Mouse (Mus musculus): ENCODE results near the gene Pou6f1.
"Not testable (repeated sequence)": the region's sequence is repeated elsewhere in the genome, so short reads cannot be mapped to it uniquely, and the experiment has no call there.

The Pou6f1 gene

GRCm38 (mm10) chr15:100599276-100600046 lies at the start of gene Pou6f1:
Gene Pou6f1, minus strand, starts transcription at chr15:100599984.
- peak; percentile 40 for DNase-seq (ENCODE audit: low spot score)

- DNase-seq (ENCODE audit: low spot score): no peak
These were observed 46.4 kb upstream of the Pou6f1 start for GRCm38 (mm10) chr15:100646161-100646560.

GRCm38 (mm10) chr15:100642451-100642850 lies 42.7 kb upstream of the Pou6f1 start:
- DNase-seq (ENCODE audit: low spot score): no peak

GRCm38 (mm10) chr15:100641226-100641810 lies 41.5 kb upstream of the Pou6f1 start:
- no peak for DNase-seq (ENCODE audit: low spot score)

GRCm38 (mm10) chr15:100639972-100640750 lies 40.4 kb upstream of the Pou6f1 start:
- no peak for DNase-seq (ENCODE audit: low spot score)

GRCm38 (mm10) chr15:100637661-100638060 lies 37.9 kb upstream of the Pou6f1 start:
- no peak for DNase-seq (ENCODE audit: low spot score)

DNA sequence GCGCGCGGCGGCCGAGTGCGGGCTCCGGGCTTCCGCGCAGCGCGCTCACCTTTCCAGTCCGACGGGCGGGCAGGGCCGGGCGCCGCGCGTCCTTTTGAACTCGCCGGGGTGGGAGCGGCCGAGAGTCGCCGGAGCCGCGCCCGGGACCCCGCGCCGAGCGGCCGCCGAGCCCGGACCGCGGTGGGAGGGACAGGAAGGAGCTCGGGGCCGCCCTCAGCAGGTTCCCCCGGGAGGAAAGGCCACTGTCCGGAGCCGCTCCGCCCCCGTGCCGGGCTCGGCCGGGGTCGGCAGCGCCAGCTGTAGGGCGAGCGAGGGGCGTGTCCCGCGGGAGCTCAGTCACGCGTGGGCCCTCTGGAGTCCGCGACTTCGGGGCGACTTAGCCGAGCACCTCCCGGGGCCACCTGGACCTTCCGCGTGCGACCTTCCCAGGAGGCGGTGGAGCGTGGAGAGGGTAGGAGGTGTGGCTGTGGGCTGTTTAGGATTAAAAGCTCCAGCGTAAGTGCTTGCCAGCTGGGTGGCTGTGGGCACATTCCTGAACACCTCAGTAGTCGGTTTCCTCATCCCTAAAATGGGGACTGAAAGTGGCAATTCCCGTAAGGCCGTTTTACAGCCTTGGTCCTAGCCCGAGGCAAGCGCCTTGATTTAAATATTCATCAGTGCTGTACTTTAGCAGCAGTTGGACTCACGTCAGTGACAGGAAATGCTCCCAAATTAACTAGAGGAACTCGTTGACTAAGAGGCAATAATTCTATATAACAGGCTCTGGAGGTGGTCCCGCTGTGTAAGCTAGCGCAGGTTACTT lies 37.1 kb upstream of the Pou6f1 start, which contains the start of gene Smagp:
TSS of gene Smagp (minus strand) at position 241 of the 802 bp plus-strand sequence.
- no peak for DNase-seq (ENCODE audit: low spot score)

DNA sequence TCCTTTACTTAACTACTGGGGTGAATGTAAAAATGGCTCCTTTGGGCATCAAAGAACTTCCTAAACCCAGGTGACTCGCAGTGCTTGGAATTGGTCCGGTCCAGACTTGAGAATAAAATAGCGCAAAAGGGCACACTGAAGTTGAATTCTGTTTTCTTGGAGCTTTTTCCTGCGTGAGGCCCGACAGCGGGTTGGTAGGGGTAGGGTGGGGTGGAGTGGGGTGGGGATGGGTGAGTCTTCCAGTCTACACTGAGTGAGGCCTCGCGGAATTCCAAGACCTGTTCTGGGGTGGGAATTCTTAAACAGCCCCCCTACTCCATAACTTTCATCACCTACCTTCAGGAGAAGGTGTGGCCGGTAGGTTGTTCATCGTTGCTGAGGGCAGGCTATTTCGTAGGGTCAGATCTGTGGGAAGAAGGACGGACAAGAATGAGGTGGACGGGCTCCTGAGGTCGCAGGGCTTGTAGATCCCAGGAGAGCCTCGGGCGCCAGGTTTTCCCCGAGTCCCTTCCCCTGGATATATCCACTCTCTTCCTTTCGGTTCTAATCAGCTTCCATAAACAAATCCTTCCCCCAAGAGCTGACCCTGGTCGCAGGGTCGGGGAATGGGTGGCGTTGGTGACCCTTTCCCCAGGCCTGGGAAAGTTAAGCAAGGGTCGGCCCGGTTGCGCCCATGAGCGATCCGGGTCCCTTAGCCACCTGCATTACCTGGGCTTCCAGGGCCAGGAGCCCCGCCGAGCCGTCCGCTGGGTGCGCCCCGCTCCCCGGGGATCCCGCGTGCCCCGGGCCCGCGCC lies 36.3 kb upstream of the Pou6f1 start:
- no peak for DNase-seq (ENCODE audit: low spot score)

GRCm38 (mm10) chr15:100635239-100635638 lies 35.5 kb upstream of the Pou6f1 start:
- no peak for DNase-seq (ENCODE audit: low spot score)

- DNase-seq (ENCODE audit: low spot score): no peak
These were observed 33.6 kb upstream of the Pou6f1 start for GRCm38 (mm10) chr15:100633341-100633740.

- DNase-seq (ENCODE audit: low spot score): no peak
These were observed 32.5 kb upstream of the Pou6f1 start for GRCm38 (mm10) chr15:100632323-100632722.

DNA sequence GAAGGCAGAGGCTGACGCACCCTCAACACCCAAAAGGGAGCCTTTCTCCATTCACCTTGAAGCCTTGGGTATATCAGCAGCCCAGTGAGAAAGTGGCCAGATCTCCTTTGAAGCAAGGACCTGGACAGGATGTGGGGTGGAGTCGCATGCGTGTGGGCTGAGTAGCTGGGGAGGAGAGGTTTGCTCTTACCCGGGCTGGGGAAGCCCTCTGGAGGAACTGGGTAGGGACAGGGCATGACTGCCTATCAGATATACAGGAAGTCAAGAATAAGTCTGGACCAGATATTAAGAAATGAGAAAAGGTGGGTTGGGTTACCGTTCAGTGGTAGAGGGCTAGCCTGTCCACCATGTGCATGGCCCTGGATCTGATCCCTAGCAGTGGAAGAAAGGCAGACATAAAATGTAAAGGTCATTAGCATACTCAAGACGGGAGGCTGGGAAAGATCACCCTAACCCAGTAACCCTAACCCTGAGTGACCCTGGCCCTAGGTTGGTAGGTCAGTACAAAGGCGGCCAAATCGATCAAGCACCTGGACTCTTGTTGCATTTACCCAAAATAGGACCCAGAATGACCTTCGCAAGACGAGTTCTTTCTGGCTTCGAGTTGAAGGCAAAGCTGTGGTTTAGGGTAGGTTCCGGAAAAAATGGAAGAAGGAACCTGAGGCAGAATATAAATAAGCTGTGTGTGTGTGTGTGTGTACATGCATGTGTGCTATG lies 31.8 kb upstream of the Pou6f1 start:
- no peak for DNase-seq (ENCODE audit: low spot score)

DNA sequence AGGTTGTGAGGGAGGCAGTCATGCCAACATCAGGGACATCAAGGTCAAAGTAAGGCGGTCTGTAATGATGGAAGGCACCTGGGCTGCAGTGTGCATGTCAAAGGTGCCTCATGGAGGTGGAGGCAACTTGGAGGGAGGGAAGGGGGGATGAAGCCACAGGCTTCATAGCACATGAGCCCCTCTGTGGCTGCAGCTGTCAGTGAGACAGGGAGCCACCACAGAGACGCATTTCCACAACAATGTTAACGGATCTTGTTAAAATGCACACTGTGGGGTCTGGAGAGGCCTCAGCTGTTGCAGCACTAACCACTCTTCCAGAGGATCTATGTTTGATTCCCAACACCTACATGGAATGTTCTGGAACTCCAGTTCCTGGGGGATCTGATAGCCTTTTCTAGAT lies 30.3 kb upstream of the Pou6f1 start:
- no peak for DNase-seq (ENCODE audit: low spot score)

- DNase-seq (ENCODE audit: low spot score): no peak
These were observed 29.0 kb upstream of the Pou6f1 start for GRCm38 (mm10) chr15:100628797-100629196.

DNA sequence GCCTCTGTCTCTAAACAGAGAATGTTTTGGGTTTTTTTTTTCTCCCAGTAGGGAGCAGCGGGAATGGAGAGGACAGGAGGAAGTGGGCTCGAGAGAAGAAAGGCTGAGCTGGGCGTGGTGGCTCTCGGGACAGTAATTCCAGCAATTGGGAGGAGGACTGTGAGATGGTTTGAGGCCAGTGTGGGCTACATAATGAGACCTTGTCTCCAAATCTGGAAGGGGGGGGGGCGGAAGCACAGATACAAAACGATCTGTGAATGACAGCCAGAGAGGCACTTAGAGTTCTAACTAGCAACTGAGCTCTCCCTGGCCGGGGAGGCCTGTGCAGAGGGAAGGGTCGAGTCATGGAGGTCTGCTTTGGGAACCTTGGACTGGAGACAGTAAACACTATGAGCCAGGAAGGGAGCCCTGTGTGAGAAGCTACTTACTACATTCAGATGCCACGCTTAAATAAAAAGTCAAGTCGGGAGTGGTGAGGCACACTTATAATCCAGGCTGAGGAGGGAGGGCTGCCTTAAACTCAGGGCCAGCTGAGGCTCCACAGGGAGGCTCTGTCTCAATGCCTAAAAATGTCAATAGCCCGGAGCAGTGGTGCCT lies 28.1 kb upstream of the Pou6f1 start:
- DNase-seq (ENCODE audit: low spot score): no peak

DNA sequence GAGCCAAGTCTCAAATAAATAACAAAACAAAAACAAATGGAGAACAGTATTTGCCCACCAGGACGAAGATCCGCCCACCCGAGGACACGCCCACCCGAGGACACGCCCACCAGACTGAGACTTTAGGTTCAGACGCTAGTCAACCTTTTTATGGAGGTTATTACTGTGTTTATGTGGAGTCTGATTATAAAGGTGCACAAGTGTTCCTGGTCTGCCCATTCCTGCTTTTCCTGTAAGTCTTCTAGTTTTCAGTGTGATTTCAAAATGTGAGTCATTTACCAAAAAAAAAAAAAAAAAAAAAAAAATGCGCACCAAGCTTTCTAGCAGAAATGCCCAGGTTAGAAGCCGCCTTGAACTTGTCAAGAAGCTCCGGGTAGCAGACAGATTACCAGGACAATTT lies 27.5 kb upstream of the Pou6f1 start:
- no peak for DNase-seq (ENCODE audit: low spot score)

- DNase-seq (ENCODE audit: low spot score): no peak
These were observed 24.7 kb upstream of the Pou6f1 start for GRCm38 (mm10) chr15:100624435-100624834.

- no peak for DNase-seq (ENCODE audit: low spot score)
These were observed 24.0 kb upstream of the Pou6f1 start for GRCm38 (mm10) chr15:100623754-100624153.

DNA sequence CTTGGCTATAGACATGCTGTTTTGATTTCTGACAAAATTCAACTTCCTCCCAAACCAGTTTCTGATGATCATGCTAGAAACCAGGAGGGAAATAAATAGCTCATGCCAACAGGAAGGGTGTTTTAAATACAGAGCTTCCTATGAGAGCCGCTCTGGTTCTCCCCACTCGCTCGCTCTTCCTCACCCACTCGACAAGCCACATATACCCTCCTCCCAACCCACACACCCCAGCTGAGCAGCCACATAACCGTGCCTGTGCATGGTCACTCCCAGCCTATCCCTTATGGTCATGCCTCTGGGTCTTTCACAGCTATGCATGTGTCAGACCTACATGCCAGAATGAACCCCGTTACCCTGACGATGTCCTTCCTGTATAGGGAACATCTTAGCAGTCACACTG lies 22.4 kb upstream of the Pou6f1 start:
- no peak for DNase-seq (ENCODE audit: low spot score)

GRCm38 (mm10) chr15:100621671-100622070 lies 21.9 kb upstream of the Pou6f1 start:
- not testable (repeated sequence) for DNase-seq (ENCODE audit: low spot score)
